Mouse (Mus musculus): ENCODE measurements around the gene Sorbs1. TPM values are rescaled to one million over a fixed set of nuclear protein-coding genes. Genes with fewer than 3 reads are reported as not detected.

Sorbs1 gene
- total RNA-seq, 2 experiments from 2014 or later: 355 to 547 TPM

DNA sequence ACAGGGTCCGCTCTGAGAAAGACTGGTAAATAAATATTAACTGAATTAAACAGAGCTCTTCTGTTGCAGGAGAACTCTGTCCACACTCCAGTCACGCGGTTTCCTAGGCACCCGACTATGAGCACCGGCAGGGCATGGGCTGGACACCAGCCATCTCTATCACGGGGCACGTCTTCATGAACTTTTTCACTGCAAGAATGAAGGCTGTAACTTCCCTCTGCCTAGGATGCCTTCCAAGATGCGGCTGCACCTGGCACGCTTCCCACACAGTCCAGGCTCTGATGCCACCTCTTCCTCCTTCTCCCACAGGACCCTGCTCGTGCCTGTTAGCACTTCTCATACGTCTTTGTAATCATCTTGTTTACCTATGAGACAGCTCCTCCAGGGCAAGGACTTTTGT is 26.0 kb downstream of the Sorbs1 start:
- intact Hi-C loops (cut with DNase I): no loop called here
- DNase-seq: peak; percentile 71 to 78

DNA sequence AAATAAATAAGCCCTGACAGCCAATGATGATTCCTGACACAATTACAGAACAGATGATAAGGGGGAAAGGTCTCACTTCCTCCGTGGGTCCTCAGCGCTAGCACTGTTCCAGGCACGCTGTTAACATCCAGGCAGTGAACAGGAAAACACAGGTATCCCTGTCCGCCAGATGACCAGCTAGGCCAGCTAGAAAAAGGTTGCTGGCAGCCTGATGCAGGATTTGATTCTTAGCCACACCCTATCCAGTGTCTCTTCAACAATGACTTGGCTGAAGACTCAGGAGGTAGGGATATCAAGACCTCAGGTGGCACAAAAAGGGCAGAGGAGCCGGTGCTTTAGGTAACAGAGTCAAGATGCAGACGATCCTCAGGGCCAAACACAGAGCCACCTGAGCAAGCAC is 32.5 kb downstream of the Sorbs1 start:
- no peak for DNase-seq
- intact Hi-C loops (cut with DNase I): no loop called here

DNA sequence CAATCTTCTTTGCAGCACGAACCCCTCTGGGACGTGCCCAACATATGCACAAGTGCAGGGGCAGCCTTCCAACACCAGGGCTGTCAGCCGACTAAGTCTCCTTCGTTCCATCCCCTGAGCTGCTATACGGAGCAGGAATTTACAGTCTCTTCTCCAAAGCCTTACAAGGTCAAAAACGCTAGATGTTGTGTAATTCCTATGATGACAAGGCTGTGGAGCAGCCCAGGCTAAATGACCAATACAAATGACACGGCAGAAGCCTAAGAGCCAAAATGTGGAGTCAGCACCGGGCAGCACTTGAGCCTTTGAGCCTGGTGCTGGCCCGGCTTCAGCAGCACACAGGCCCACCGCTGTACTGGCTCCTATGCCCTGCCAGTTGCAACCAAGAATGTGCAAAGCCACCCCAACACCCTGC is 35.4 kb downstream of the Sorbs1 start:
- intact Hi-C loops (cut with DNase I): no loop called here
- DNase-seq: peak; percentile 57

DNA sequence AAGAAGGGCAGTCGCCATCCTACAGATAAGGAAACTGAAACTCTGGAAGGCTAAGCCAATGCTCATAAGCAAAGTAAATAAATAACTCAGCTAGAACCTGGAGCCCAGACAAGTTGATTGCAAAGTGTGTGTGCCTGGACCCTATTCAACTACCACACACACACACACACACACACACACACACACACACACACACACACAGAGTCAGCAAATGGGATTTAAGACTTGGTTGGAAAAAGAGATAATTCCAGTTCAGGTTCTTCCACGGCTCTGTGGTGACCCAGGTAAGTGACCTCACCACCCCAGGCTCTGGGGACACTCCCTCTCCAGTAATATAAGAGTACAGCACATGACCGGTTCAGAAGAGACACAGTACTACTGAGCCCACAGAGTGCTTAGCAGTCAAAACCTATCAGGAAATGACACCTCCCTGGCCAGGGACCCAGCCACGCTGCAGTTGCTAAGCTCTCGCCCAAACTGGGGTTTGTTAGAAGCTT is 36.1 kb downstream of the Sorbs1 start:
- peak; percentile 61 to 67 for DNase-seq
- intact Hi-C loops (cut with DNase I): no loop called here

DNA sequence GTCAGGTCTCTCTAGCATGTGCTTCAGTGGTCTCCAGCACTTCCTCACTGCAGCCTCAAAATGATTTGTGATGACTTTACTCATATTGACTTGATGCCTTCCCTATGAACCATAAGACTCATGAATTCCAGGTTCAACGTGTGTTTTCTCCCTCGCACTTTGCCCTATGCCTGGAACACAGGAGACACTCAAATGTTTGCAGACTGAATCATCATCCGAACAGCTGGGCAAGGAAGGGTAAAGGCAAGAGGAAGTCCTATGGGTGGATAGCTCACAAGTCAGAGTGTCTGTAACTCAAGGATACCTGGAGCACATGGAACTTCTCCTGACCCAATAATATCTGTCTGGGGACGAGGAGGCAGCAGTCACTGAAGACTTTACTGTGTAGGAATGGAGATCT is 37.1 kb downstream of the Sorbs1 start:
- DNase-seq: no peak
- intact Hi-C loops (cut with DNase I): no loop called here

DNA sequence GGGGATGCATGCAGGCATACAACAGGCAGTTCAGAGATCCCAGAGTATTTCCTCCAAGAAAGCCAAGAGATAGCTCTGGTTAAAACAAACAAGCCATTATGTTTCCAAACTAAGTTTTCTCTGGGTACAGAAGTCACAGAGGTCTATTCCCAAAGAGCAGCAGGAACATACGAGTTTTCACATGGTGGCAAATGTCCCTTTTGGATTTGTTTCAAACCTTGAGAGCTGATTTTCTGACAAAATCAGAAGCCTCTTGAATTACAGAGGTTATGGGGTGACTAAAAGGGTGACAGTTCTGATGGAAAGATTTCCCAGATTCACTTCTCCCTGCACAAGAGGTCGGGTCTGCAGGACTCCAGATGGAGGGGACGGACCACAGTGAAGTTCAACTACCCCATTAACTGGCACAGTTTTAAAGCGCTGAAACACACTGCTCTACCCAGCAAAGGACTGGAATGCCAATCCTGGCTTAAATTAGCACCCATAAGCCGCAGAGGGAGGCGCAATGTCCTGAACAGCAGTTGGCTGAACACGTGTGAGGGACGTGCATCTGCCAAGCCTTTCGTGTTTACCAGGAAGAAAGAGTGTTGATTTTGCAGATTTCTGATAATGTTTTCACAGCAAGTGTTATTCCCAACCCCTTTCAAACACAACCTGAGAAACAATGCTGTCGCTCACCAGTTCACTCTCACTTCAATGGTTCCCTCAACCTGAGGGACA is 41.9 kb downstream of the Sorbs1 start:
- DNase-seq: peak; percentile 71 to 74
- intact Hi-C loops (cut with DNase I): no loop called here

DNA sequence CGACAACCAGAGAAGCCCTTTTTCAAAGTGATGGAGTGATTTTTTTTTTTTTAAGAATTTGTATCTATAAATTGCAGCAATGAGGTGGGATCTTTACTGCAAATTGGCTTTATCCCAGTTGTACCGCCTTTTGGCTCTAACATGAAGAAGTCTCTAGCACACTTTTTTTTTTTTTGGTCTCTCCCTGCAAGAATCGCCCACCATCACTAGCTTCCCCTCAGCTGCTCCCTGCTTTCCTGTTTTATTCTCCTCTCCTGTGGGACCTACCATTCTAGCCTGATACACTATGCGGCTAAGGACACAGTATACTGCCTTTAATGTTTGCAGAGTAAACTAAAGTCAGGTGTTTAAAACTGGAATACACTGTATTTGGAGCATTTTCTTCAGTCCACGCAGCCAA is 43.8 kb downstream of the Sorbs1 start:
- no peak for DNase-seq
- intact Hi-C loops (cut with DNase I): no loop called here

DNA sequence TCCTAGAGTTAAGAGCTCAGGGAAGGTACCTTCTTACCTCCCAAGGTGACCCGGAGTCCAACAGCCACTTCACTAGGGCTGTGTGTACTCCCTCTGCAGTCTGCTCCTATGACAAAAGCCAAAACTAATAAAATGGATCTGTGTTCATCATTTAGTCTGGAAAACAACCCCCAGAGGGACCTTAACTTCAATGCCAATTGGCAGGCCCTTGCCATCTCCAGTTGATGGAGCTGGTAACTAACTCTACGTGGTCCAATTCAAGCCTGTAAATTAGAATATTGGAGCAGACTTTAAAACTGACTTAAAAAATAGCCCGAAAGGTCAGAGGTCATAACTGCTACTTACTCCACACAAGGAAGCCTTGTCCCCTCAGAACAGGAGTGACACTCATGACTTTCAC is 45.3 kb downstream of the Sorbs1 start:
- peak; percentile 29 to 38 for DNase-seq
- intact Hi-C loops (cut with DNase I): no loop called here

DNA sequence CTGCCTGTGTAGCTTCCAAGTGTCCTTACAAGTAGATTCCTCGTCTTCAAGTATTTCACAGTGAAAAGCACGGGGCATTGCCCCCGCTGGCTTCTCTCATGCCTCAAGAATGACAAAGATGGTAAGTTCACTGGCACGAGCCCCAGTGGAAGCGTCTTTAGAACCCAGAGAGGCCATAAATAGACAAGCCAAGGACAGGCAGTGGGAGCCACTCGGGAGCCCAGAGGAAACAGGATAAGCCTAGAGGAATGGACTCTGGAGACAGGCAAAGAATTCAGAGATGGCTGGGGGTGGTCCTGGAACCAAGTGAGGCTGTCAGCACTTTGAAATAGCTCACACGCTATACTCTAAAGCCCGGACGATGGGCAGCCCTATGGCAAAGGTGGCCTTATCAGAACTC is 45.8 kb downstream of the Sorbs1 start:
- intact Hi-C loops (cut with DNase I): loop anchor here (2.0 kb wide), 1 partner anchor 23 kb away; no protein-coding TSS in a partner anchor
- DNase-seq: peak; percentile 56 to 68

DNA sequence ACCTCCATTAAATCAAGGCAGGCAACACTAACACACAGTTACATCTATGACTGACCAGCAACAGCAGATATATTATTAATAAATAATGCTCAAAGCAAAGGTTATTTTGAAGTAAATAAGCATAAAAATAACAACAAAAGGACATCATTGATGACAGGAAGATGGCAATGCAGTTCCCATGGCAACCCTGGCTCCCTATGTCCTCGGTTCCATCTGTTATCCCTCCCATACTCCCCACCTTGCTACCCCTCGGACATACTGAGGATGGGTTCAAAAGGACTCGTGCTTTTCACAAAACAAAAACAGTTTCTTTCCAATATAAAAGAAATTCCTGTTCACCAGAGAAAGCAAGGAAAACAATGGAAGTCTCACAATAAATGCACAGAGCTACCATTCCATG is 48.2 kb downstream of the Sorbs1 start:
- intact Hi-C loops (cut with DNase I): no loop called here
- no peak for DNase-seq

DNA sequence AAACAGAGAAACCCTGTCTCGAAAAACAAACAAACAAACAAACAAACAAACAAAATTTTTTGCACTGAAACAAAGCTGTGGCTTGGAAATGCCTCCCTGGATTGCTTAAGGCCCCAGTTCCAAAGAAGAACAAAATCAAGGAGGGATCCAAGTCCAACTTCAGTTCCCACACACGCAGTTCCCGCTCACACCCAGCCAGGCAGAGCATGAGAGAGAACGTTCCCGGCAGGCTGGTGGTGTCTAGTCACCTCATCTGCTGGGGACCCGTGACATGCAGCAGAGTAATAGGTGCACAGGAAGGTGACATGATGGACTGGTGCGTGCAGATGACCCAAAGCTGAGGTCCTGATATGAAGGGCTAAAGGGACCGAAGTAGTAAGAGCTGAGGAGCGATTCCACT is 49.2 kb downstream of the Sorbs1 start:
- intact Hi-C loops (cut with DNase I): no loop called here
- DNase-seq: no peak

DNA sequence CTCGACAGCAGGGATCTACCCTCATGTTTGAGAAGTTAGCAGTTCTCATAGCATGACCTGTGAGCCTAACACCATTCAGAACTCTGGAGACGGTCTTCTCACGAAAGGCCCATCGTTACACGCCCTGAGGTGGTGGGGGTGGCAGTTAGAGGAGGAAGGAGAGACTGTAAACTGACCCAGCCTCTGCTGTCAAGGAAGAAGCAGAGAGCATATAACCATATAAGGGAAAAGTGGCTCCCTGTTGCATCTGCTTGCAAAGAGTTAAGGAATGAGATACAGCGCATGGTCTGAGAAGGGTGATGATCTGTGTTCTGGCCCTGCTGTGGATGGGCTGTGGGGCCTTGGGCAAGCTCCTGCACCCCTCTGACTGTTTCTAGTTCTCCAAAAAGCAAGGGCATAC is 50.7 kb downstream of the Sorbs1 start:
- intact Hi-C loops (cut with DNase I): no loop called here
- DNase-seq: no peak

DNA sequence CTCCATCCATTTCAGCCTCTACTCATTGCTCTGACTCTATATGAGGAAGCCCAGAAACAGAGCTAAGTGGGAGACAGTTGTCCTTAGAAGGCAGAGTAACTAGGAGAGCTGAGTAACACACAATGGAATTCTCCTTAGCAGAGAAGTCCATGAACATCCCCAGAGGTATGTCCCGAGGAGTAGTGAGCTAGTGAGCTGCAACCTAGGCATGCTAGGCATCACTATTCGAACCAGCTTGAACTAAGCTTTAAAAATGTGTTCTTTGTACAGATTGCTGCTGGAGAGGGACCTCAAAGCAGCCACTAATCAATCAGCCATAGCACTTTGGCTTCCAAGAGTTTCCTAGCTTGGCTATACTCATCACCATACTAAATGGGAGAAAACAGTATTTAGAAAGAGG is 51.1 kb downstream of the Sorbs1 start:
- no peak for DNase-seq
- intact Hi-C loops (cut with DNase I): no loop called here

DNA sequence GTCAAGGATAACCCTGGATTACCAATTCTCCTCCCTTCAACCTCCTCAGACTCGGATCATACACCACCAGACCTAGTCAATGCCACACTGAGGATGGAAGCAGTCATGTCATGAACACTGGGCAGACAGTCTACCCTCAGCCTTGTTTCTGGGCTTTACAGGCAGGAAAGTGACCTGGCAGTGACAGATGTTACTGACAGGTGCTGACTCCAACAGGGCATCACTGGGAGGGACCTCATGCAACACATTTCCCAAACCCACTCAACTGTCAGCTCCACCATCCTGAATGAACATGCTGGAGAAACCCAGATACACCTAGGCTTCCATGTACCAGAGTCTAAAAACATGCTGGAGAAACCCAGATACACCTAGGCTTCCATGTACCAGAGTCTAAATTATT is 51.9 kb downstream of the Sorbs1 start:
- intact Hi-C loops (cut with DNase I): no loop called here
- no peak for DNase-seq

DNA sequence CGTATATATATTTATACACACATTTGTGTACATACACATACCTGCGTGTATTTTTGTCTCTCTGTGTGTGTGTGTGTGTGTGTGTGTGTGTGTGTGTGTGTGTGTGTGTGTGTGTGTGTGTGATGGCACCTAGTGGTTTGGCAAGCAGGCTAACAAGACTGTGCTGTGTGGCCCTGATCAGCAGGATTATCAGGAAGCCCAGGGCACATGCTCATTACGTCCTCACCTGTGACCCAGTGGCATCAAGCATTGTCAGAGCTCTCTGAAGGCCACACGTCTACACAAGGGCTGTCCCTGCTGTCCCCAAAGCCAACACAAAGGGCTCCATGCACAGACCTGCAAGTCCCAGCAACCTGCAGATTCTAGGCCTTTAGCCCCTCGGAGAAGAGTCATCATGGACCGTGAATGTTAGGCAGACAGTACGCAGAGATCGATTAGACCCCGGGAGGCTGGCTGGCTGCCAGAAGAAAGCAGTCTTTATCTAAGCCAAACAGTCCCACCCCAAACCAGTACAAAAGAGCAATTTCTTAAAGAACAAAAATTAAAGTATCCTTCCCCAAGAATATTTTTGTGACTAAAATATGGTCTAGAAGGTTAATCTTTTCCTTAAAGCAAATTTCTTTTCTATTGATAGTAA is 52.6 kb downstream of the Sorbs1 start:
- intact Hi-C loops (cut with DNase I): no loop called here
- DNase-seq: no peak

DNA sequence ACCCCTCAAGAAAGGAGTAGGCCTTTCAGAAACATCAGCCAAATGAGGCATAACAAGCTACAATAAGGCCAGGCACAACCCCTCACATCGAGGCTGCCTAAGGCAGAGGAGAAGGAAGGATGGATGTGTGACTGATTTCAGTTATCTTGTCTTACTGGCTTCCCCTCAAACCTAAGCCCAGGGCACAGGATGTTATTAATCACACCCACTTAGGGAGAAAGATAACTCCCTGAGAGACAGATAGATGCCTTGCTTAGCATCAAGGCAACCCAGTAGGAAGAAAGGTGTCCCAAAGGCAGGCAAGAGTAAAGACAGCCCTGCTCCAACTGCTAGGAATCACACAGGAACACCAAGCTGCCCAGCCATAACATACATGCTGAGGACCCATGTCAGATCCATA is 54.2 kb downstream of the Sorbs1 start:
- no peak for DNase-seq
- intact Hi-C loops (cut with DNase I): no loop called here

DNA sequence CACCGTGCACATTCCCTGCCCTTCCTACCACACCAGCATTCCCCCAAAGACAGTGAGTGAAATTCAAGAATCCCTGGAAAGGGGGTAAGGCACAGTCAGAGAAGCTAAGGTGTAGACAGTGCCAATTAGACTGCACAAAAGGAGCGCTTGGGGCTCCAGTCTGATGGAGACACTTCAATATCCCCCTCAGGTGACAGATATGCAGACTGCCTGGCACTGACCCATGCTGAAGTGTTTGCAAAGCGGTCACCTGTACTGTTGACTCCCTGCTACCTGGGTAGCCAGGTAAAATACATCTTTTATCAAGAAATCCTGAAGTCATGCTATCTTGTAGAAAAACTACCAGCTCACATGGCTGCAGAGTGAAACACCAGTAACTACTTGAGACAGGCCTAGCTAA is 54.8 kb downstream of the Sorbs1 start:
- intact Hi-C loops (cut with DNase I): no loop called here
- DNase-seq: no peak

DNA sequence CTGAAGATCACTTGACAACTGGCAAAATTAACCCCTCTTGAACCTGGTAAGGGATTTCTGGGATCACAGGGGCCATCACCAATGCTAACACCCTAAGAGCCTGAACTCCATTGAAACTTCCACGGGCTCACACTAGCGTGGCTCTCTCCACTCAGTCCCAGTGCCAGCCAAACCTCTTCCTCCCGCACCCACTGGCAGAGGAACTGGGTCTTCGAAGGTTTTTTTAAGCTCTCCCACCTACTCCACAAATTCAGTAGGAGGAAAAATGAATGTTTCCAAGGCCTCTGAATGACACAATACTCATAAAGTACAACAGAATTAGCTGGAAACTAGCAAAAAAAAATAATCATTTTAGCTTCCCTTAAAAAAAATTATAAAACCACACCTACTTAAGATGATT is 58.3 kb downstream of the Sorbs1 start:
- no peak for DNase-seq
- intact Hi-C loops (cut with DNase I): no loop called here

DNA sequence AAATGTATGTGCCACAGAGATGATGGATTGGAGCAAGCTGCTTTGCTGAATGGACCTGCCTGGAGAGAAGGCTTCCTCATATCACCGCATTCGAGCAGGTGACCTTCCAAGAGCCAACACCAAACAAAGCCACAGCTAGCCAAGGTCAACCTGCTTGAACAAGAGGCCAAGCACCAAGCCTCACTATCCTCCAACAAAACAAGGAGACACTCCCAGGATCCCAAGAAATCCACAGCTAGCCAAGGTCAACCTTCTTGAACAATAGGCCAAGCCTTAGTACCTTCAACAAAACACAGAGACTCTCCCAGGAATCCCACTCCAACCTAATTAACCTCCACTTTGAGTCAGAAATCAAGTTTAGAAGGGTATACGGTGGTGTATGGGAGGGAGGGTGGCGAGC is 59.5 kb downstream of the Sorbs1 start:
- intact Hi-C loops (cut with DNase I): no loop called here
- peak in 1 of 2 experiments; percentile 25 for DNase-seq

DNA sequence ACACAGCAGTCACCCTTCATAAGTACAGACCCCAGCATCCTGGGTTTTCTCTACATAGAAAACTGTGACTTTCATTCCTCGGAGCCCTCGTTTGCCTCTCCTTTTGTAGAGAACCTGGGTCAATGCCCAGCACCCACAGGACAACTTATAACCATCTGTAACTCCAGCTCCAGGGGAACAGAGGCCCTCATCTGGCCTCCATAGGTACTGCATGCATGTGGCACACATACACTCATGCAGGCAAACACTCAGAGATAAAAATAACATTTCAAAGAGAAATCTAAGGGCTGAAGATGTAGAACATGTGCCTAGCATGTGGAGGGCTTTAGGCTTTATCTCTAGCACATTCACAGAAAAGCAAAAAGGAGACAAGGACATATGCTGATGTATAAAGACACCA is 61.4 kb downstream of the Sorbs1 start:
- no peak for DNase-seq
- intact Hi-C loops (cut with DNase I): no loop called here

DNA sequence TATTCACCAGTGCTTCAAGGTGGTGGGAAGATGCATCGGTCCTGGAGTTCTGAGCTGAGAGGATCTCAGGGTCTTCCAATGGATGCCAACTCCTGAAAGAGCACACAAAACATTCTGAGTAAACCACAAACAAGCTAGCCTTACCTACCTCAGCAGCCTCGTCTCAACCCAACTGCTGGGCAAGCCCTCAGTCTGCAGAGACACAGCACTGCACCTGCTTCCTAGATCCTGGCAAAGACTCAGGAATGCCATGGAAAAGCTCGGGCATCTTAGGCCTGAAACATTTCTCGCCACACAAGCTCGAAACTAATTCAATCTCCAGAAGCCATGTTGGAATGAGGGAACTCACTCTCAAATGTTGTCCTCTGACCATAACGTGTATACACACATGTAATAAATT is 62.3 kb downstream of the Sorbs1 start:
- no peak for DNase-seq

DNA sequence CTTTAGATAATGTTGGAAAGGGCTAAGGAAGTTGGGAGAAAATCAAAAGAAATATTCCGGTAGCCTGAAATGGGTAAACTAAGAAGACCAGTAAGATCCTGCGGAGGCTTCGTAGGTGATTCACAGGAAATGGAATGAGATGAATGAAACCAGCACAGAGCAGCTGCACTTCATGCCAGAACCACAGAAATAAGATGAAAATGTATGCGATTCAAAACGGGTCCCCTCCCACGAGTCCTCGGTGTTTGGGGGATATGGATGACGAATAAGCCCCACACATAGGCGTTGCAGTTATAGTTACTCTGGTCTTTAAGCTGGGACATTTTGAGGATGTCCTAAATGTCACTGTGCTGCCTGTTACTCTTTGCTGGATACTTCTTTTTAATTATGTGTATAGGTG is 67.1 kb downstream of the Sorbs1 start:
- no peak for DNase-seq
- intact Hi-C loops (cut with DNase I): no loop called here

More for the DNA sequence above, 62.3 kb downstream of the Sorbs1 start:
- intact Hi-C loops (cut with DNase I): no loop called here
